Mouse (Mus musculus) midbrain, embryonic 15.5 days (tissue): Measurements from ENCODE around the gene Tmem238. TPM values are rescaled to one million over a fixed set of nuclear protein-coding genes. Genes with fewer than 3 reads are reported as not detected.
A peak's percentile ranks its signal among the peaks of the same experiment; 100 is the strongest.
"Not testable (repeated sequence)": the region's sequence is repeated elsewhere in the genome, so short reads cannot be mapped to it uniquely, and the experiment has no call there.

ENCODE experiments used
- ATAC-seq: fragments of 200-750 bp; cut with Nextera tagmentation; replicated peaks from 2 replicates; pipeline ENCODE4 v1.8.0; 2017; ENCODE audit warnings: moderate TSS enrichment
- H3K27ac ChIP-seq: fragments of 300-500 bp; sonication (generic); 2 replicates; pipeline ENCODE4 v1.5.1; 2015; ENCODE audit warnings: mild to moderate bottlenecking, inconsistent platforms
- H3K27me3 ChIP-seq: fragments of 300-500 bp; sonication (generic); replicated peaks from 2 replicates; pipeline ENCODE4 v1.6.1; 2015; ENCODE audit warnings: inconsistent platforms
- H3K36me3 ChIP-seq: fragments of 300-500 bp; sonication (generic); replicated peaks from 2 replicates; pipeline ENCODE4 v1.6.1; 2015; ENCODE audit warnings: inconsistent platforms
- H3K4me1 ChIP-seq: fragments of 300-500 bp; sonication (generic); 2 replicates; pipeline ENCODE4 v1.6.1; 2015; ENCODE audit warnings: inconsistent platforms
- H3K4me2 ChIP-seq: fragments of 300-500 bp; sonication (generic); 2 replicates; pipeline ENCODE4 v1.6.1; 2015; ENCODE audit warnings: inconsistent platforms, mild to moderate bottlenecking, moderate library complexity
- H3K4me3 ChIP-seq: fragments of 300-500 bp; sonication (generic); 2 replicates; pipeline ENCODE4 v1.5.1; 2015; ENCODE audit warnings: mild to moderate bottlenecking, inconsistent platforms
- H3K9ac ChIP-seq: fragments of 300-500 bp; sonication (generic); 2 replicates; pipeline ENCODE4 v1.6.1; 2015; ENCODE audit warnings: mild to moderate bottlenecking, inconsistent platforms
- H3K9me3 ChIP-seq: fragments of 300-500 bp; sonication (generic); 2 replicates; pipeline ENCODE4 v1.6.1; 2016; ENCODE audit warnings: inconsistent platforms
- WGBS: fragments of 180-500 bp; shearing (Covaris S2); methylation state at CpG from one replicate; pipeline ENCODE4 v1.1.7; 2015; ENCODE audit warnings: mixed read lengths; 5-methylcytosine and 5-hydroxymethylcytosine counted together
- polyA plus RNA-seq: library from polyadenylated mRNA; unstranded; fragments of >200 nt; fragmentation: Nextera tagmentation; extraction: Ambion mirVana; gene quantifications from 2 replicates; pipeline ENCODE4 v1.2.1, GENCODE M21; 2015

The Tmem238 gene
- 5.4 and 5.8 TPM in 2 replicates for polyA plus RNA-seq

DNA sequence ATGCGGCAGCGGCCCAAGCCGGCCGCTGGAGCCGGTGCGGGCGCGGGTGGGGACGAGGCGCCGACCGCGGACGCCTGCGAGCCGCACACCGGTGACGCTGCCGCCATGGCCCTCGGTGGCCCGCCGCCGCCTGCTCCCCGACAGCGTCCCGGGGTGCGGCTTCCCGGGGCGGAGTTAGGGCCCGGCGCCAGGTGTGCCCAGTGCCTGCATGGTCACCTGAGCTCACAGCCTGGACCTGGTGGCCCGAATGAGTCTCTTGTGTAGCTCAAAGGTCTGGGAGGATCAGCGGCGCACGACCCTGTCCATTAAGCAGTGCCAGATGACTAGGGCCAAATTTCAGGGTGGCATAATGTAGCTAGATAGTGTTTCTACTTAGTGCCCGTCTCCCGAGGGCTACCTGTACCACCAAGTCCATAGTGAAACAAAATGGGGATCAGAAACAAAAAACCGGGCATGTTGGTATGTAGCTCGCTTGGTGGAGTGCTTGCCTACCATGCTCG is at the start of gene Tmem238:
TSS of gene Tmem238 (minus strand) at position 221 of the 500 bp plus-strand sequence.
- Histone ChIP-seq H3K9me3 (no peaks in the 10 kb centered on the region), H3K9ac (peak within 1 kb of the TSS; percentile 71), H3K27ac (peak within 1 kb of the TSS; percentile 64), H3K4me3 (peak within 1 kb of the TSS; percentile 48), H3K4me2 (peak within 1 kb of the TSS; percentile 84), H3K36me3 (peaks cover 1% of the 10 kb centered on the region; the same call in 1 of the 2 replicates), H3K27me3 (0 out of 2 replicates have a peak, but pooled peaks cover 2% of the 10 kb centered on the region), H3K4me1 (peaks cover 21% of the 10 kb centered on the region)
- 9% methylated on average over 40 of the region's 40 CpGs for WGBS
- peak; percentile 8; the same call in 1 of the 2 replicates for ATAC-seq

GRCm38 (mm10) chr7:4837639-4838038 is 48.2 kb upstream of the Tmem238 start:
- Histone ChIP-seq H3K27me3 (no peaks in the 10 kb centered on the region), H3K36me3 (no peaks in the 10 kb centered on the region), H3K9me3 (no peaks in the 10 kb centered on the region), H3K9ac (no peak overlapping the region), H3K4me3 (0 out of 2 replicates have a peak overlapping the region, but pooled peaks have one; percentile 1), H3K4me2 (no peak overlapping the region), H3K27ac (no peak overlapping the region), H3K4me1 (peaks cover 27% of the 10 kb centered on the region)
- no peak for ATAC-seq
- 10% methylated on average over 1 of the region's 1 CpGs for WGBS

- Histone ChIP-seq H3K36me3 (no peaks in the 10 kb centered on the region; the same call in 1 of the 2 replicates), H3K4me1 (peaks cover 14% of the 10 kb centered on the region), H3K27me3 (no peaks in the 10 kb centered on the region), H3K27ac (peak overlapping the region; percentile 90), H3K9me3 (no peaks in the 10 kb centered on the region), H3K4me3 (peak overlapping the region; percentile 61), H3K4me2 (peak overlapping the region; percentile 59), H3K9ac (peak overlapping the region; percentile 89)
- peak; percentile 93 for ATAC-seq
- WGBS, result under 1% methylated on average over 48 of the region's 51 CpGs
Measured at GRCm38 (mm10) chr7:4836351-4836792, 46.9 kb upstream of the Tmem238 start.

DNA sequence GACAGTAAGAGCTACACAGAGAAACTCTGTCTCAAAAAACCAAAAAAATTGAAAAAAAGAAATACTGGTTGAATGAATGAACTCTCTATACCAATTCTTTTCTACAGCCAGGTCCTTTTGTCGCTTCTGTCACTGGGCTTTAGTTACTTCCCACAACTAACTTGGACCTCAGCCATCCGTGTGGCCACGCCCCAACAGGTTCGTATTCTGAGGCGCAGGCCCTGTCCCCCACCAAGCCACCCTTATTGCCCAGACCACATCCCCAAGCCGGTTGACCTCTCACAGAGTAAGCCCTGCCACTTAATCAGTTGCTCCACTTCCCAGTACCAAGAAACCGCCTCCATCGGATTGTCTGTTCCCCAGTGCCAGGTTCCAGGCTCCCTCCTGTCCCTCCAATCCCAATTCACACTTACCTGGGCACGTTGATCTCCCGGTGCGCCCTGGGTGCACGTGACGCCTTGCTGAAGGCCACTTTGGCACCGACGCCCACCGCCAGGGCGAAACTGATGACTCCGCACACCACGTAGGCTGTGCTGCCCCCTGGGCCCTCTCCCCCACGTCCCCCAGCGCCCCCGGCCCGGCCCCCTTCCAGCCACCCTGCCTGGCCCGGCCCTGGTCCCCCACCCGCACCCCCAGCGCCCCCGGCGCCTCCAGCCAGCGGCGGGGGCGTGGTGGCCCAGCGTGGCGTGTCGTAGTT is 46.3 kb upstream of the Tmem238 start:
- WGBS, result 6% methylated on average over 34 of the region's 34 CpGs
- ATAC-seq, result peak; percentile 31
- no peaks in the 10 kb centered on the region for H3K27me3 ChIP-seq

DNA sequence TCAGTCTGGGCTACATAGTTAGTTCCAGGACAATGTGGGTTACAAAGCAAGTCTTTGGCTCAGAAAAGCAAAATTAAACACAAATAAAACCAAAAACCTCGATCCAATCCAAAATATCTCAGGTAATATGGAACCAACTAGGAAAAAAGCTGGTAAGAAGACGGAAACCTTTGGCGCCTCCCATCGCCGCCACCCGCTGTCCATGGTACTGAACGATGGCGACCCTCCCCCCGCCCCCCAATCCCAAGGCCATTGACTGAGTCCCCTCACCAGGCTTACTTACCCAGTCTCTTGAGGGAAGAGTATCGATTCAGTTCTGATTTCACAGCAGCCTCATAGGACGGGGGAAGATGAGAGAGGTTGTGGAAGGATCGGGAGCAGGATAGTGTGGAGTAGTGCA is 41.0 kb upstream of the Tmem238 start:
- Histone ChIP-seq H3K36me3 (peaks cover 15% of the 10 kb centered on the region), H3K9ac (no peak overlapping the region), H3K4me3 (no peak overlapping the region), H3K4me1 (0 out of 2 replicates have a peak, but pooled peaks cover 2% of the 10 kb centered on the region), H3K27ac (no peak overlapping the region), H3K9me3 (no peaks in the 10 kb centered on the region), H3K4me2 (no peak overlapping the region), H3K27me3 (no peaks in the 10 kb centered on the region)
- 9% methylated on average over 12 of the region's 12 CpGs for WGBS
- ATAC-seq, result no peak

More for the DNA sequence above, 46.3 kb upstream of the Tmem238 start:
- no peaks in the 10 kb centered on the region for H3K9me3 ChIP-seq
- H3K27ac ChIP-seq, result peak overlapping the region; percentile 90
- H3K4me1 ChIP-seq, result peaks cover 13% of the 10 kb centered on the region
- H3K9ac ChIP-seq, result peak overlapping the region; percentile 89
- peak overlapping the region; percentile 61 for H3K4me3 ChIP-seq
- no peaks in the 10 kb centered on the region; the same call in 1 of the 2 replicates for H3K36me3 ChIP-seq
- peak overlapping the region; percentile 59 for H3K4me2 ChIP-seq

DNA sequence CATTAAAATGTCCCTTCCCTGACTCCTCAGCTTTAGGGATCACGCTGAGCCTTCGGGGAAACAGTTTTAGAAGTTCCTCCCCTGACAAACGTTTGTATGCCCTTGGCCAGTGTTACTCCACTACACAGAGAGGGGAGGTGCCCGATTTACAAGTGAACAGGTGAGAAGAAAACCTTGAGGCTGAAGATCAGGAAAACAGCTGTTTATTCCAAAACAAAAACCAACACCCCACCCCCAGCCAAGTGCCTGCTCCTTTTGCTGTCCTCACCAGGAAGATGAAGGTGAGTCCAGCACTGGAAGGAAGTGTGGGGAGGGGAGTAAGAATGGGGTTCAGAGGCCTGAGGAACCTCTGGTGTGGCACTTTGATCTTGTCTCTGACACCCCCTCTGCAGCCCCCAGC is 35.9 kb upstream of the Tmem238 start:
- H3K9ac ChIP-seq, result no peak overlapping the region
- H3K9me3 ChIP-seq, result no peaks in the 10 kb centered on the region
- no peaks in the 10 kb centered on the region for H3K4me1 ChIP-seq
- no peak overlapping the region for H3K4me3 ChIP-seq
- no peak for ATAC-seq
- 58% methylated on average over 4 of the region's 4 CpGs for WGBS
- no peak overlapping the region for H3K27ac ChIP-seq
- no peaks in the 10 kb centered on the region for H3K27me3 ChIP-seq
- no peak overlapping the region for H3K4me2 ChIP-seq
- H3K36me3 ChIP-seq, result peaks cover 15% of the 10 kb centered on the region

GRCm38 (mm10) chr7:4822162-4822907 is 32.9 kb upstream of the Tmem238 start:
- Histone ChIP-seq H3K36me3 (no peaks in the 10 kb centered on the region; the same call in 1 of the 2 replicates), H3K4me2 (no peak overlapping the region), H3K4me1 (no peaks in the 10 kb centered on the region), H3K4me3 (no peak overlapping the region), H3K27me3 (no peaks in the 10 kb centered on the region), H3K9me3 (no peaks in the 10 kb centered on the region), H3K27ac (no peak overlapping the region), H3K9ac (no peak overlapping the region)
- 76% methylated on average over 6 of the region's 6 CpGs for WGBS
- no peak for ATAC-seq

- H3K27me3 ChIP-seq, result no peaks in the 10 kb centered on the region
- no peaks in the 10 kb centered on the region for H3K36me3 ChIP-seq
- H3K9ac ChIP-seq, result no peak overlapping the region
- ATAC-seq, result no peak
- H3K4me1 ChIP-seq, result no peaks in the 10 kb centered on the region
- no peaks in the 10 kb centered on the region for H3K9me3 ChIP-seq
- 75% methylated on average over 4 of the region's 4 CpGs for WGBS
- H3K27ac ChIP-seq, result no peak overlapping the region
- no peak overlapping the region for H3K4me2 ChIP-seq
- H3K4me3 ChIP-seq, result no peak overlapping the region
Measured at GRCm38 (mm10) chr7:4821690-4822089, 32.2 kb upstream of the Tmem238 start.

DNA sequence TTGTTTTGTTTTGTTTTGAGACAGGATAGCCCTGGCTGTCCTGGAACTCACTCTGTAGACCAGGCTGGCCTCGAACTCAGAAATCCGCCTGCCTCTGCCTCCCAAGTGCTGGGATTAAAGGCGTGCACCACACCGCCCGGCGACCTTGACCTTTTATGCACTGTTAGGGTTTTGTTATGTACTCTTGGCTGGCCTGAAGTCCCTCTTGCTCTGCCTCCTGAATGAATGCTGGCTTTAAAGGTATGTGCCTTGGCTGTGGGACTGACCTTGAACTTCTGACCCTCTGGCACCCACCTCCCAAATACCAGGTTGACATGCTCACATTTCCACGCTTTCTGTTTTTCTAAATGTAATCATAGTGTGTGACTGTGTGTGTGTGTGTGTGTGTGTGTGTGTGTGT is 31.5 kb upstream of the Tmem238 start:
- not testable (repeated sequence) for H3K9ac ChIP-seq, H3K4me1 ChIP-seq, H3K4me3 ChIP-seq, H3K27me3 ChIP-seq, ATAC-seq, H3K9me3 ChIP-seq, H3K4me2 ChIP-seq, H3K36me3 ChIP-seq, H3K27ac ChIP-seq
- WGBS, result 93% methylated on average over 7 of the region's 7 CpGs

DNA sequence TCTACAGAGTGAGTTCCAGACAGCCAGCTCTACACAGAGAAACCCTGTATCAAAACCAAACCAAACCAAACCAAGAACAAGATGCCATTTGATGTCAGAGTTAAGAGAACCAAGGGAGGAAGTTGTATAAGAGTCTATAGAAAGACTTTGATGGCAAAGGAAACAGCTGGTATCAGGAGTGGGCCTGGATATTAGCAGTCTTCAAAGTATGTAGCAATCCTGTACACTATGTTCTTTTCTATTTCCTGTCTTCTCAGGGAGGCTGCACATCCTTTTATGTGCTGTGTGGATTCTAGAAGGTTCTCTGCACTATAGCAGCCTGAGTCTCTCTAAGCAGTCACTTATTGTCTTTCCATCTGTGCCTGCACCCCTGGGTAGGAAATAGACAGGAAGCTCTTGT is 27.1 kb upstream of the Tmem238 start:
- H3K4me1 ChIP-seq, result peaks cover 7% of the 10 kb centered on the region
- no peak overlapping the region for H3K4me2 ChIP-seq
- H3K9me3 ChIP-seq, result no peaks in the 10 kb centered on the region
- no peak overlapping the region for H3K9ac ChIP-seq
- H3K4me3 ChIP-seq, result no peak overlapping the region
- no peak for ATAC-seq
- no peaks in the 10 kb centered on the region for H3K27me3 ChIP-seq
- no peak overlapping the region for H3K27ac ChIP-seq
- no peaks in the 10 kb centered on the region for H3K36me3 ChIP-seq

- ATAC-seq, result no peak
- peak overlapping the region; percentile 90 for H3K4me3 ChIP-seq
- peak overlapping the region; percentile 30 for H3K9ac ChIP-seq
- H3K4me2 ChIP-seq, result peak overlapping the region; percentile 63
- no peaks in the 10 kb centered on the region for H3K9me3 ChIP-seq
- H3K27ac ChIP-seq, result peak overlapping the region; percentile 84
- peaks cover 13% of the 10 kb centered on the region; the same call in 1 of the 2 replicates for H3K36me3 ChIP-seq
- H3K27me3 ChIP-seq, result no peaks in the 10 kb centered on the region
- WGBS, result 29% methylated on average over 8 of the region's 8 CpGs
- H3K4me1 ChIP-seq, result peaks cover 34% of the 10 kb centered on the region
Measured at GRCm38 (mm10) chr7:4813105-4813791, 23.8 kb upstream of the Tmem238 start.
